Mouse (Mus musculus): ENCODE data around the gene Msh3. TPM values are rescaled to one million over a fixed set of nuclear protein-coding genes. Genes with fewer than 3 reads are reported as not detected.

Gene Msh3
- polyA plus RNA-seq, 1 experiment from 2014 or later: 20.9 TPM

GRCm38 (mm10) chr13:92247576-92247975 is 107.2 kb downstream of the Msh3 start:
- no peak overlapping the region for H3K9ac ChIP-seq (ENCODE audit: low read depth, low read length)
- H3K27ac ChIP-seq (ENCODE audit: low read depth, low read length): no peak overlapping the region
- no peaks in the 10 kb centered on the region for H3K9me3 ChIP-seq (ENCODE audit: control insufficient read depth, low read length)
- no peak overlapping the region for H3K4me3 ChIP-seq (ENCODE audit: low read length)
- H3K27me3 ChIP-seq (replicated peaks; ENCODE audit: control insufficient read depth, insufficient read depth, low read length): no peaks in the 10 kb centered on the region
- no peak for ATAC-seq
- peaks cover 5% of the 10 kb centered on the region; the same call in 1 of the 2 replicates for H3K36me3 ChIP-seq (ENCODE audit: control insufficient read depth, insufficient read depth, low read length)
- 96% methylated on average over 2 of the region's 2 CpGs for WGBS
- H3K4me2 ChIP-seq (ENCODE audit: low read length): no peak overlapping the region
- H3K4me1 ChIP-seq (ENCODE audit: control insufficient read depth, insufficient read depth, low read depth, low read length): no peaks in the 10 kb centered on the region

- Histone ChIP-seq H3K4me2 (ENCODE audit: low read length) (no peak overlapping the region), H3K9me3 (ENCODE audit: control insufficient read depth, low read length) (no peaks in the 10 kb centered on the region), H3K4me3 (ENCODE audit: low read length) (no peak overlapping the region), H3K27ac (ENCODE audit: low read depth, low read length) (no peak overlapping the region), H3K9ac (ENCODE audit: low read depth, low read length) (no peak overlapping the region), H3K36me3 (ENCODE audit: control insufficient read depth, insufficient read depth, low read length) (peaks cover 5% of the 10 kb centered on the region; the same call in 1 of the 2 replicates), H3K27me3 (replicated peaks; ENCODE audit: control insufficient read depth, insufficient read depth, low read length) (no peaks in the 10 kb centered on the region), H3K4me1 (ENCODE audit: control insufficient read depth, insufficient read depth, low read depth, low read length) (no peaks in the 10 kb centered on the region)
- no peak for ATAC-seq
- WGBS: 92% methylated on average over 5 of the region's 5 CpGs
Measured at GRCm38 (mm10) chr13:92246966-92247365, 107.8 kb downstream of the Msh3 start.

GRCm38 (mm10) chr13:92244731-92245130 is 110.1 kb downstream of the Msh3 start:
- H3K4me2 ChIP-seq (ENCODE audit: low read length): no peak overlapping the region
- no peak overlapping the region for H3K4me3 ChIP-seq (ENCODE audit: low read length)
- peaks cover 4% of the 10 kb centered on the region; the same call in 1 of the 2 replicates for H3K36me3 ChIP-seq (ENCODE audit: control insufficient read depth, insufficient read depth, low read length)
- H3K27ac ChIP-seq (ENCODE audit: low read depth, low read length): no peak overlapping the region
- H3K9me3 ChIP-seq (ENCODE audit: control insufficient read depth, low read length): no peaks in the 10 kb centered on the region
- H3K4me1 ChIP-seq (ENCODE audit: control insufficient read depth, insufficient read depth, low read depth, low read length): no peaks in the 10 kb centered on the region
- WGBS: 100% methylated on average over 2 of the region's 2 CpGs
- H3K9ac ChIP-seq (ENCODE audit: low read depth, low read length): no peak overlapping the region
- no peaks in the 10 kb centered on the region for H3K27me3 ChIP-seq (replicated peaks; ENCODE audit: control insufficient read depth, insufficient read depth, low read length)
- ATAC-seq: no peak

GRCm38 (mm10) chr13:92241426-92241825 is 113.4 kb downstream of the Msh3 start:
- no peaks in the 10 kb centered on the region for H3K9me3 ChIP-seq (ENCODE audit: control insufficient read depth, low read length)
- no peak for ATAC-seq

GRCm38 (mm10) chr13:92237887-92238286 is 116.9 kb downstream of the Msh3 start:
- Histone ChIP-seq H3K27ac (ENCODE audit: low read depth, low read length) (no peak overlapping the region), H3K9me3 (ENCODE audit: control insufficient read depth, low read length) (no peaks in the 10 kb centered on the region), H3K36me3 (ENCODE audit: control insufficient read depth, insufficient read depth, low read length) (no peaks in the 10 kb centered on the region), H3K4me3 (ENCODE audit: low read length) (no peak overlapping the region), H3K27me3 (replicated peaks; ENCODE audit: control insufficient read depth, insufficient read depth, low read length) (no peaks in the 10 kb centered on the region), H3K4me2 (ENCODE audit: low read length) (no peak overlapping the region), H3K9ac (ENCODE audit: low read depth, low read length) (no peak overlapping the region), H3K4me1 (ENCODE audit: control insufficient read depth, insufficient read depth, low read depth, low read length) (no peaks in the 10 kb centered on the region)
- ATAC-seq: no peak
- 91% methylated on average over 3 of the region's 3 CpGs for WGBS

More at GRCm38 (mm10) chr13:92241426-92241825, 113.4 kb downstream of the Msh3 start:
- Histone ChIP-seq H3K4me3 (ENCODE audit: low read length) (no peak overlapping the region), H3K9ac (ENCODE audit: low read depth, low read length) (no peak overlapping the region), H3K4me1 (ENCODE audit: control insufficient read depth, insufficient read depth, low read depth, low read length) (no peaks in the 10 kb centered on the region), H3K4me2 (ENCODE audit: low read length) (no peak overlapping the region), H3K36me3 (ENCODE audit: control insufficient read depth, insufficient read depth, low read length) (no peaks in the 10 kb centered on the region), H3K27ac (ENCODE audit: low read depth, low read length) (no peak overlapping the region), H3K27me3 (replicated peaks; ENCODE audit: control insufficient read depth, insufficient read depth, low read length) (no peaks in the 10 kb centered on the region)
- 87% methylated on average over 4 of the region's 4 CpGs for WGBS

- H3K27me3 ChIP-seq (replicated peaks; ENCODE audit: control insufficient read depth, insufficient read depth, low read length): no peaks in the 10 kb centered on the region
- H3K4me3 ChIP-seq (ENCODE audit: low read length): no peak overlapping the region
- WGBS: 89% methylated on average over 4 of the region's 4 CpGs
- H3K4me1 ChIP-seq (ENCODE audit: control insufficient read depth, insufficient read depth, low read depth, low read length): no peaks in the 10 kb centered on the region
- H3K9ac ChIP-seq (ENCODE audit: low read depth, low read length): no peak overlapping the region
- H3K9me3 ChIP-seq (ENCODE audit: control insufficient read depth, low read length): no peaks in the 10 kb centered on the region
- H3K36me3 ChIP-seq (ENCODE audit: control insufficient read depth, insufficient read depth, low read length): no peaks in the 10 kb centered on the region
- no peak overlapping the region for H3K27ac ChIP-seq (ENCODE audit: low read depth, low read length)
- ATAC-seq: no peak
- H3K4me2 ChIP-seq (ENCODE audit: low read length): no peak overlapping the region
Measured at GRCm38 (mm10) chr13:92237016-92237415, 117.8 kb downstream of the Msh3 start.

GRCm38 (mm10) chr13:92232076-92232938 is 122.5 kb downstream of the Msh3 start:
- WGBS: 85% methylated on average over 9 of the region's 9 CpGs

GRCm38 (mm10) chr13:92228037-92228436 is 126.8 kb downstream of the Msh3 start:
- no peaks in the 10 kb centered on the region for H3K27me3 ChIP-seq (replicated peaks; ENCODE audit: control insufficient read depth, insufficient read depth, low read length)
- H3K4me2 ChIP-seq (ENCODE audit: low read length): no peak overlapping the region
- no peak for ATAC-seq
- no peak overlapping the region for H3K9ac ChIP-seq (ENCODE audit: low read depth, low read length)
- H3K36me3 ChIP-seq (ENCODE audit: control insufficient read depth, insufficient read depth, low read length): no peaks in the 10 kb centered on the region
- H3K9me3 ChIP-seq (ENCODE audit: control insufficient read depth, low read length): no peaks in the 10 kb centered on the region
- no peaks in the 10 kb centered on the region for H3K4me1 ChIP-seq (ENCODE audit: control insufficient read depth, insufficient read depth, low read depth, low read length)
- H3K4me3 ChIP-seq (ENCODE audit: low read length): no peak overlapping the region
- WGBS: 83% methylated on average over 1 of the region's 1 CpGs
- H3K27ac ChIP-seq (ENCODE audit: low read depth, low read length): no peak overlapping the region

More at GRCm38 (mm10) chr13:92232076-92232938, 122.5 kb downstream of the Msh3 start:
- Histone ChIP-seq H3K4me2 (ENCODE audit: low read length) (no peak overlapping the region), H3K36me3 (ENCODE audit: control insufficient read depth, insufficient read depth, low read length) (no peaks in the 10 kb centered on the region), H3K9ac (ENCODE audit: low read depth, low read length) (no peak overlapping the region), H3K4me3 (ENCODE audit: low read length) (no peak overlapping the region), H3K27me3 (replicated peaks; ENCODE audit: control insufficient read depth, insufficient read depth, low read length) (no peaks in the 10 kb centered on the region), H3K27ac (ENCODE audit: low read depth, low read length) (no peak overlapping the region), H3K4me1 (ENCODE audit: control insufficient read depth, insufficient read depth, low read depth, low read length) (no peaks in the 10 kb centered on the region), H3K9me3 (ENCODE audit: control insufficient read depth, low read length) (no peaks in the 10 kb centered on the region)
- ATAC-seq: 0 out of 2 replicates have a peak, but pooled peaks have one; percentile 24

- Histone ChIP-seq H3K9me3 (ENCODE audit: control insufficient read depth, low read length) (no peaks in the 10 kb centered on the region), H3K4me2 (ENCODE audit: low read length) (no peak overlapping the region), H3K36me3 (ENCODE audit: control insufficient read depth, insufficient read depth, low read length) (0 out of 2 replicates have a peak, but pooled peaks cover 2% of the 10 kb centered on the region), H3K4me1 (ENCODE audit: control insufficient read depth, insufficient read depth, low read depth, low read length) (no peaks in the 10 kb centered on the region), H3K27ac (ENCODE audit: low read depth, low read length) (no peak overlapping the region), H3K27me3 (replicated peaks; ENCODE audit: control insufficient read depth, insufficient read depth, low read length) (no peaks in the 10 kb centered on the region), H3K4me3 (ENCODE audit: low read length) (no peak overlapping the region), H3K9ac (ENCODE audit: low read depth, low read length) (no peak overlapping the region)
- no peak for ATAC-seq
- WGBS: 96% methylated on average over 3 of the region's 3 CpGs
Measured at GRCm38 (mm10) chr13:92223567-92223966, 131.2 kb downstream of the Msh3 start.
